Mouse (Mus musculus): ENCODE results near the gene Zfp612.

DNA sequence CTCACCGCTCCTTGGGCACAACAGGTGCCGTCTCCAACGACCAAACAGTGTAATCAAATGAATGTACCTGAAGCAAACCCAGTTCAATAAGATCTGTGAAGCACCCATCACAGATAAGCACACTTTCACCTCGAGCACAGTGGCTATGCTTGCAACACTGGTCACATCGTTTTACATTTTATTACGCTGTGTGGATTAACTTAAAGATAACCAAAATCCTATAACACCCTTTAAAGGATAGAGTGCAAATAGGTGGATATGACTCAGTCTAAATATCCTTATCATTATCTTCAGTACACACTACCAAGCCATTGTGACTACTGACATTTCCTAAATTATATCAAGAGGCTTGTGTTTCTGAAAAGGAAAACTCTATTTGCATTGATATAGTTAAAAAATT is 28.3 kb upstream of the Zfp612 start:
- TF ChIP-seq CTCF (IDR thresholded peaks at IDR 0.05; ENCODE audit: extremely low read depth, insufficient read length, insufficient replicate concordance, low read depth, low read length): no peak
- TF ChIP-seq POLR2A (IDR thresholded peaks at IDR 0.05; ENCODE audit: low read depth, low read length): no peak

All from small intestine, adult 2 months (tissue).